Mouse (Mus musculus): ENCODE results near the gene Prdx4. TPM values are rescaled to one million over a fixed set of nuclear protein-coding genes. Genes with fewer than 3 reads are reported as not detected.

The Prdx4 gene
- polyA plus RNA-seq, 1 experiment from 2014 or later = 389 TPM

GRCm38 (mm10) chrX:155337567-155337904, 3.0 kb downstream of the Prdx4 start:
- Histone ChIP-seq H3K27me3 (ENCODE audit: insufficient read depth, low read length) (no peaks in the 10 kb centered on the region), H3K9me3 (ENCODE audit: low read depth, low read length) (no peaks in the 10 kb centered on the region), H3K9ac (peak overlapping the region; percentile 70), H3K4me1 (ENCODE audit: insufficient read depth) (no peaks in the 10 kb centered on the region), H3K27ac (ENCODE audit: low read depth) (peak overlapping the region; percentile 91), H3K4me3 (ENCODE audit: low read depth, low read length) (peak overlapping the region; percentile 54), H3K4me2 (peak overlapping the region; percentile 57), H3K36me3 (ENCODE audit: insufficient read depth) (peaks cover 3% of the 10 kb centered on the region; the same call in 1 of the 2 replicates)
- WGBS = 16% methylated on average over 7 of the region's 7 CpGs
- ATAC-seq (ENCODE audit: insufficient read depth) (no peak), DNase-seq (peak; percentile 21)
- TF ChIP-seq CTCF (IDR thresholded peaks at IDR 0.05; ENCODE audit: low read depth) = no peak

GRCm38 (mm10) chrX:155318005-155318404, 22.5 kb downstream of the Prdx4 start:
- Histone ChIP-seq H3K27ac (ENCODE audit: low read depth) (no peak overlapping the region), H3K4me2 (no peak overlapping the region), H3K4me1 (ENCODE audit: insufficient read depth) (no peaks in the 10 kb centered on the region), H3K27me3 (ENCODE audit: insufficient read depth, low read length) (no peaks in the 10 kb centered on the region), H3K36me3 (ENCODE audit: insufficient read depth) (no peaks in the 10 kb centered on the region), H3K4me3 (ENCODE audit: low read depth, low read length) (no peak overlapping the region), H3K9ac (no peak overlapping the region), H3K9me3 (ENCODE audit: low read depth, low read length) (no peaks in the 10 kb centered on the region)
- peak; percentile 73 for TF ChIP-seq CTCF (IDR thresholded peaks at IDR 0.05; ENCODE audit: low read depth)
- WGBS = 35% methylated on average over 4 of the region's 4 CpGs
- ATAC-seq (ENCODE audit: insufficient read depth) (peak; percentile 54; the same call in 1 of the 2 replicates), DNase-seq (peak; percentile 79)

GRCm38 (mm10) chrX:155306390-155306789, 34.2 kb downstream of the Prdx4 start:
- no peak overlapping the region for H3K9ac ChIP-seq
- DNase-seq (no peak), ATAC-seq (ENCODE audit: insufficient read depth) (no peak)
- H3K27ac ChIP-seq (ENCODE audit: low read depth) = no peak overlapping the region
- WGBS = 100% methylated on average over 2 of the region's 2 CpGs
- no peak overlapping the region for H3K4me2 ChIP-seq
- H3K4me1 ChIP-seq (ENCODE audit: insufficient read depth) = no peaks in the 10 kb centered on the region
- no peak overlapping the region for H3K4me3 ChIP-seq (ENCODE audit: low read depth, low read length)
- no peaks in the 10 kb centered on the region for H3K27me3 ChIP-seq (ENCODE audit: insufficient read depth, low read length)
- TF ChIP-seq CTCF (IDR thresholded peaks at IDR 0.05; ENCODE audit: low read depth) = no peak
- no peaks in the 10 kb centered on the region for H3K9me3 ChIP-seq (ENCODE audit: low read depth, low read length)
- H3K36me3 ChIP-seq (ENCODE audit: insufficient read depth) = no peaks in the 10 kb centered on the region

- Histone ChIP-seq H3K27ac (ENCODE audit: low read depth) (no peak overlapping the region), H3K36me3 (ENCODE audit: insufficient read depth) (no peaks in the 10 kb centered on the region), H3K27me3 (ENCODE audit: insufficient read depth, low read length) (no peaks in the 10 kb centered on the region), H3K4me2 (no peak overlapping the region), H3K9ac (no peak overlapping the region), H3K9me3 (ENCODE audit: low read depth, low read length) (no peaks in the 10 kb centered on the region), H3K4me3 (ENCODE audit: low read depth, low read length) (no peak overlapping the region), H3K4me1 (ENCODE audit: insufficient read depth) (no peaks in the 10 kb centered on the region)
- ATAC-seq (ENCODE audit: insufficient read depth) (no peak), DNase-seq (no peak)
- 33% methylated on average over 1 of the region's 1 CpGs for WGBS
- TF ChIP-seq CTCF (IDR thresholded peaks at IDR 0.05; ENCODE audit: low read depth) = no peak
Observed at GRCm38 (mm10) chrX:155280427-155281044, 60.0 kb downstream of the Prdx4 start.

GRCm38 (mm10) chrX:155278483-155278882, 62.1 kb downstream of the Prdx4 start:
- no peak overlapping the region for H3K27ac ChIP-seq (ENCODE audit: low read depth)
- 74% methylated on average over 4 of the region's 4 CpGs for WGBS
- no peaks in the 10 kb centered on the region for H3K4me1 ChIP-seq (ENCODE audit: insufficient read depth)
- ATAC-seq (ENCODE audit: insufficient read depth) (no peak), DNase-seq (no peak)
- H3K4me3 ChIP-seq (ENCODE audit: low read depth, low read length) = no peak overlapping the region
- H3K36me3 ChIP-seq (ENCODE audit: insufficient read depth) = no peaks in the 10 kb centered on the region
- H3K4me2 ChIP-seq = no peak overlapping the region
- no peaks in the 10 kb centered on the region for H3K27me3 ChIP-seq (ENCODE audit: insufficient read depth, low read length)
- H3K9me3 ChIP-seq (ENCODE audit: low read depth, low read length) = no peaks in the 10 kb centered on the region
- TF ChIP-seq CTCF (IDR thresholded peaks at IDR 0.05; ENCODE audit: low read depth) = no peak
- H3K9ac ChIP-seq = no peak overlapping the region

Other genes starting within 250 kb of the Prdx4 start
- not detected in 2 replicates for gene Magea2, start 247.1 kb downstream of the Prdx4 start, polyA plus RNA-seq (2014; fragmentation: Nextera tagmentation; extraction: Ambion mirVana)
- not detected in 2 replicates for gene Cldn34b2, start 212.3 kb downstream of the Prdx4 start, polyA plus RNA-seq (2014; fragmentation: Nextera tagmentation; extraction: Ambion mirVana)
- gene Sat1, start 124.3 kb downstream of the Prdx4 start, polyA plus RNA-seq (2014; fragmentation: Nextera tagmentation; extraction: Ambion mirVana) = 110 and 129 TPM in 2 replicates
- 46.1 and 46.8 TPM in 2 replicates for gene Acot9, start 78.3 kb downstream of the Prdx4 start, polyA plus RNA-seq (2014; fragmentation: Nextera tagmentation; extraction: Ambion mirVana)